Mouse (Mus musculus) testis, postnatal 14 days (tissue): ENCODE results near the gene Rnf128.
"Not testable (repeated sequence)": the region's sequence is repeated elsewhere in the genome, so short reads cannot be mapped to it uniquely, and the experiment has no call there.

Source experiments
- DNase-seq: peaks from one replicate; pipeline ENCODE4 v3.0.0; 2021; ENCODE audit warnings: low spot score

Gene Rnf128

DNA sequence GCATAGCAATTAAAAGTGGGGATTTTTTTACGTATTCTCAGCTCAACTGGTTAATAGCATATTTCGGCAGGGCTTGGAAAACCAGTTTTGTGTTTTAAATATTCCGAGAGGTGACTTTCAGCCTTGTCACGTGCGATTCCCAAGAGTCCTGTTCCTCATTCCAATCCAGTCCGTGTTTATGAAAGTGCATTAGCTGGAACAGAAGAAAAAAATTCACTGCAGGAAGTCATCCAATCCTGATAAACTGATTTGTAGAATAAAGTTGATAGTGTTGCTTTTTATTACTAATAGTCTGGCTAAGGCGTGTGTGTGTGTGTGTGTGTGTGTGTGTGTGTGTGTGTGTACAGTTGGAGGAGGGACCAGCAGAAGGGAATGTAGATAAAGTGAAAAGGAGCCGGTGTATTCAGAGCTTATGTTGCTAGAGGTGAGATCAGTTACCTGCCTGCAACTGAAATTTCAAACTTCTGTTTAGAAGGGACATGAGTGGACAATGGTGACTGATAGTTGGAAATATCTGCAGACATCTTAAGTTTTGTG, at the start of gene Rnf128:
TSS of gene Rnf128 (plus strand) at position 392 of the 537 bp plus-strand sequence.
- no peak for DNase-seq

DNA sequence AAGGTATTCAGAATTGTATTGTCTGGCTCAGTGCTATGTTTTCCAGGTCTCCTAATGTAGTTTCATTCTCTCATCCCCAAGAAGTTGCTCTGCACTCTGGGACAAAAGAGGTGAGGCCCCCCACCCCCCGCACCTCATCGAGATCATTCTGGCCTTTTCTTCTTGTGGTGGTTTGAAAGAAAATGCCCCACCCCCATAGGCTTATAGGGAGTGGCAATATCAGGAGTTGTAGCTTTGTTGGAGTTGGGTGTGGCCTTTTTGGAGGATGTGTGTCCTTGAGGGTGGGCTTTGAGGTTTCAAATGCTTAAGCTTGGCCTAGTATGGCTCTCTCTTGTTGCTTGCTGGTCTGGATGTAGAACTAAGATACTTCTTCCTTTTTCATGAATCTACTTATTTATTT, 47.0 kb upstream of the Rnf128 start:
- DNase-seq, result no peak

GRCm38 (mm10) chrX:139519251-139519650, 43.9 kb upstream of the Rnf128 start:
- no peak for DNase-seq

- DNase-seq, result peak; percentile 3
These were observed 38.6 kb upstream of the Rnf128 start for GRCm38 (mm10) chrX:139524303-139525091.

DNA sequence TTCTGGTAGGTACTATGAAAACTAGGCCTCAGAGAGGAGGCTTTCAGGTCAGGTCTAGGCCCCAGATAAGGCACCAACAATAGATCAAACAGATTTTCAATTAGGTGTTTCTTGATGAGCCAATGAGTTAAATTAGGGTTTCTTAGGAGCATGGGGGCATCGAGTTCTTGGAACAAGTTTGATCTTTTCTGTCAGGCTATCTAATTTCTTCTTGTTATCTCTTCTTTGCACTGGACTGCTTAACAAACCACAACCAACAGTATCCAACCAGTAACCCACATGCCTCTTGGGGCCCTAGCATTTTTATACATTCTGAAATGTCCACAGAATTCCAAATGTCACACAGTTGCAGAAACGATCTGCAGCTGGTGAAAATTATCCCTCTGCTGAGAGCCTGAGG, 37.4 kb upstream of the Rnf128 start:
- DNase-seq, result no peak

DNA sequence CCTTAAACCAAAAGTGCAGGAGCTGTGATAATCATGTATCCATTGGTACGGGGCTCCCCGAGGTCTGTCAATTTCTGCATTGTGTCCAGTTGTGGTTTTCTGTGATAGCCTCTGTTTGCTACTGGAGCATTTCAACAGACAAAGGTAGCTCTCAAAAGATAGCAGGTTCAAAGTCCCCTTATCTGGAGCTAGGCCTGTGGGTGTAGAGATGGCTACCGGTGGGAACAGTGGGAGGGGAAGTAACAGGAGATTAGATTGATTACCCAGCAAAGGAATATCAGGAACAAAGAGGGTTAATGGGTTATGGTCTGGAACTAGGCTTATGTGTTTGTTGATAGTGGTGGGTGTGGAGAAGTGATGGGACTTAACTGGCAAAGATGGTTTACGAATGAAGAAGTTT, 36.1 kb upstream of the Rnf128 start:
- DNase-seq, result no peak

DNA sequence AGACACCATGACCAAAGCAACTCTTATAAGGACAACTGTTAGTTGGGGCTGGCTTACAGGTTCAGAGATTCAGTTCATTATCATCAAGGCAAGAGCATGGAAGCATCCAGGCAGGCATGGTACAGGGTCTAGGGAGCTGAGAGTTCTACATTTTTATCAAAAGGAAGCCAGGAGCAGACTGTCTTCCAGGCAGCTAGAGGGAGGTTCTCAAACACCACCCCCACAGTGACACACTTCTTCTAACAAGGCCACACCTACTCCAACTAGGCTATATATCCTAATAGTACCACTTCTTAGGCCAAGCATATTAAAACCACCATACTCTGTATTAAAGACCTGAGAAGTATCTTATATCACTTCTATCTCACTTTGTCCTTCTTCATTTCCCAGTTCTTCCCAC, 33.4 kb upstream of the Rnf128 start:
- DNase-seq, result no peak

DNA sequence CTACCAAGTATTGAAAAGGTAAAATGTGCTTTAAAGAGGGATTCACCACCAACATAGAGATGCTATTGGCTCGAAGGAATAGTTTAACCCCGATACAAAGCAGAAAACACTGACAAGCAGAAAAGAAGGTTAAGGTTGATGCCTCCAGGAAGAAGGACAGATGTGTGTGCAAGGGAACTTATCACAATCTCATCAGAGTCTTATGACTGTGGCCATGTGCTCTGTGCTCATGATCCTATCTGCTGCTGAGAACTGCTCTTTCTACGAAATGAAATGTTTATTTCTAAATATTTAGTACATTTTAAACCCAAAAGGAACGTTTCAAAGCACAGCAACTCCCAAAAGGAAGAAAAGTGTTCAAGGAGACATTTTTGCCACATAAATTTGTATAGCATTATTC, 30.8 kb upstream of the Rnf128 start:
- DNase-seq, result no peak

DNA sequence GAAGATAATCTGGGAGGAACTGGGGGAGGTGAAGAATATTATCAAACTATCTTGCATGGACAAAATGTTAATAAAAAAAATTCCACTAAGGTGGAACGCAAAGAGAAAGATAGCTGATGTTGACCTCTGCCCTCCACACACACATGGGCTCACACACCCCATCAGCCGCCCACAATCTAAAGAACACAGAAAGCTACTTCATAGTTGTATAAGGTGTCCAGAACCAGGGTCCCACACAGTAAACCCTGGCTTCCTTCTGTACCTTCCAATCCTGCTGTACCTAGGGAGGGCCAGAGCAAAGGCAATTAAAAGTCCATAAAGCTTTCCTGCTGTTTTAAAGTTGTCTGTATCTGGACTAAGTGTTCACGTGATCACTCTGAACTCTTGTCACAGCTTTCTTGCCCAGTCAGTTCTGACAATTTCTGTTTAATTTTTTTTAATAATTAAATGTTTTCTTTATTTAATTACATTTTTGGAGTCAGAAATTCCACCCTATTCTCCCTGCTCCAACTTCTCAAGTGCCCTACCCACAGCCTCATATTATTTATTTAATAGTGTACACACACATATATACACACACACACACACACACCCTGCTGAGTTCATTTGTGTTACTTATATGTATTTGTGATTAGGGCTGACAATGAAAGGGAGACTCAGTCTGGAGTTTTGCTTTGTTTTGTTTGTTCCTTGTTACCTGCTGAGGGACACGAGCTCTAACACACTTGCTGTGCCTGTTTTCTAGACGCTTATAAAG, 25.3 kb upstream of the Rnf128 start:
- no peak for DNase-seq

DNA sequence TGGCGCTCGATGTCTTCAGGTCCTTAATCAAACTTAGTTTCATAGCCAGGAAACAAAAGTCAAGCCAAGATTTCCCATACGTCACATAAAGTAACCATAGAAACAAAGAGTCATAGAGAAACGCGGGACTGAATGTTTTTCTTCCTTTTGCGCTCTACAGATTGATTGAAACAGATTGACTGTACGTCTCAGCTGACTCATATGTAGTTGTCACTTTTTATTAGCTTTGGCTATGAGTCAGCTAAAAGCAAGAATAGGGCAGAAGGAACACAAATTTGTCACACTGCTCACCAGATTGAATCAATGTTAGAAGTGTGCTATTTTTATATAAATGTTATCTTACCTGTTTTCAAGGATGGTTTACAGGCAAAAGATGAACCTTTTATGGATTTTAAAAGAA, 19.4 kb upstream of the Rnf128 start:
- no peak for DNase-seq

- DNase-seq, result no peak
These were observed 12.7 kb upstream of the Rnf128 start for GRCm38 (mm10) chrX:139550456-139550855.

GRCm38 (mm10) chrX:139552090-139552489, 11.0 kb upstream of the Rnf128 start:
- DNase-seq, result no peak

- DNase-seq, result no peak
These were observed 726 bp upstream of the Rnf128 start for GRCm38 (mm10) chrX:139562255-139562924.

GRCm38 (mm10) chrX:139570054-139570453, 6.9 kb downstream of the Rnf128 start:
- DNase-seq, result no peak

- DNase-seq, result no peak
These were observed 15.6 kb downstream of the Rnf128 start for GRCm38 (mm10) chrX:139578649-139579278.

DNA sequence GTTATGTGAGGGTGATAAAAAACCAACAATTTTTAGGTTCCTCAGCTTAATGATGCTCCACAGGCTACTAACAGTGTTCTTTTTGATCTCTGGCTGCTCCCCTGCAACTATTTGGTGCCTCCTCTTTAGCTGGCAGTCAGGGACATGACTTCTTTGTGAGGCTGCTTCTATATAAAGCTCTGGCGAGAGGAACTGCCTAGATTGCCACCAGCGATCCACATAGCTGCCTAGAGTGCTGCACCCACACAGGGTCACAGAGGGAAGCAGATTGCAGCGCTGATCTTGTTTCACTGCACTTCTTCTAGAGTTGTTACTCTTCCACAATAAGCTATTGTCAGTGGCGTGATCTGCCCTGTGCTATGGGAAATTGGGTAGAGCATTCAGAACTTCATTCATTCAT, 20.5 kb downstream of the Rnf128 start:
- DNase-seq, result peak; percentile 9

DNA sequence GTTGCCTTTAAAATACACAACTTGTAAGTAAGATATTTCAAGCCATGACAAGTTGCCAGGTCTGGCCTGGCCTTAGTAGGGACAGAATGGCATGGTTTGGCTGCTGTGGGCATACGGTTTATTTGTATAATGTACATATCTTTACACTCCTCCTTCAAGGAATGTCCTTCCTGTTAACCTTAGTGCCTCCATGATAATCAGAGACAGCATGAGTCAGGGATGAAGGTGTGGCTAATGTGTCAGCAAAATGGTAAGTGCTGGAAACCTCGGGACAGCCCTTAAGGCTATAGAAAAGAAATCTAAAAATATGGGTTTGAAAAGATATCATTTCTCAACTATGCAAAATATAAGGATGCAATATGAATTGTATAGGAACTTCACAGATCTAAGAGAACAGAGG, 23.6 kb downstream of the Rnf128 start:
- not testable (repeated sequence) for DNase-seq

DNA sequence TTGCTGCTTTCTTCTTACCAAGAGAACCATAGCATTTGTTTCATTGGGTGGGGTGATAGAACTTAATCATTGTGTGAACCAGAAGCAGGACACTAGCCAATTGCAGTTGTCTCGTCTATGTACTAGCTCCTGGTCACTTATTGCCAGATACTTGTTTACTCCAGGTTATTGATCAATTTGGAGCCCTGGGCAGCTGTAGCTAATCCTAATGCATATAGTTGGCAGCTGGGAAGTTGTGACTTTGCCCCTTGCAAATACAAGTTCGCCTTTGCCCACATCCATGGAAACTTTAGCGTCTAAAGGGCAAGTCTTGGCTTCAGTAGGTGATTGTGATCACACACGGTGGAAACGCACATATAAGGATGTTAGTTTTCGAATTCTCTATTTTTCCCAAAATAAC, 33.3 kb downstream of the Rnf128 start:
- DNase-seq, result no peak

- peak; percentile 87 for DNase-seq
These were observed 47.1 kb downstream of the Rnf128 start for GRCm38 (mm10) chrX:139610033-139610764.

DNA sequence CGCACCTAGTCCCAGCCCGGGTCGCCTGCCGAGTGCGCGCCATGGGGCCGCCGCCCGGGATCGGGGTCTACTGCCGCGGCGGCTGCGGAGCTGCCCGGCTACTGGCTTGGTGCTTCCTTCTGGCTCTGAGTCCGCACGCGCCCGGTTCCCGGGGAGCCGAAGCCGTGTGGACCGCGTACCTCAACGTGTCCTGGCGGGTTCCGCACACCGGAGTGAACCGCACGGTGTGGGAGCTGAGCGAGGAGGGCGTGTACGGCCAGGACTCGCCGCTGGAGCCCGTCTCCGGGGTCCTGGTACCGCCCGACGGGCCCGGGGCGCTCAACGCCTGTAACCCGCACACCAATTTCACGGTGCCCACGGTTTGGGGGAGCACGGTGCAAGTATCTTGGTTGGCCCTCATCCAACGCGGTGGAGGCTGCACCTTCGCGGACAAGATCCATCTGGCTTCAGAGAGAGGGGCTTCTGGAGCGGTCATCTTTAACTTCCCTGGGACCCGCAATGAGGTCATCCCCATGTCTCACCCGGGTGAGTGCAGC, 47.7 kb downstream of the Rnf128 start:
- no peak for DNase-seq

GRCm38 (mm10) chrX:139614761-139615160, 51.6 kb downstream of the Rnf128 start:
- no peak for DNase-seq
